Mouse (Mus musculus): Measurements from ENCODE around the gene Gm45140. TPM values are rescaled to one million over a fixed set of nuclear protein-coding genes. Genes with fewer than 3 reads are reported as not detected.

Gene Gm45140
- polyA plus RNA-seq, 1 experiment from 2014 or later, result 3.8 TPM

- H3K9ac ChIP-seq, result no peak overlapping the region
- no peaks in the 10 kb centered on the region for H3K27me3 ChIP-seq
- no peaks in the 10 kb centered on the region for H3K9me3 ChIP-seq
- no peak overlapping the region for H3K27ac ChIP-seq (replicated peaks)
- H3K4me3 ChIP-seq, result no peak overlapping the region
- H3K4me1 ChIP-seq (replicated peaks), result peaks cover 17% of the 10 kb centered on the region
- ATAC-seq (ENCODE audit: low FRiP score, low read depth), result no peak
- peaks cover 39% of the 10 kb centered on the region for H3K36me3 ChIP-seq
- H3K4me2 ChIP-seq, result peak overlapping the region; percentile 92
- 66% methylated on average over 11 of the region's 11 CpGs for WGBS
These were observed 4.3 kb upstream of the Gm45140 start for GRCm38 (mm10) chr6:87839797-87840341.

GRCm38 (mm10) chr6:87838551-87839197 is 3.1 kb upstream of the Gm45140 start, which contains the start of gene Isy1:
TSS of gene Isy1 (minus strand) at chr6:87838798.
- peak within 1 kb of the TSS; percentile 71 for H3K9ac ChIP-seq
- peaks cover 33% of the 10 kb centered on the region for H3K36me3 ChIP-seq
- H3K4me2 ChIP-seq, result peak within 1 kb of the TSS; percentile 92
- peaks cover 17% of the 10 kb centered on the region for H3K4me1 ChIP-seq (replicated peaks)
- peak within 1 kb of the TSS; percentile 67 for H3K4me3 ChIP-seq
- WGBS, result under 1% methylated on average over 46 of the region's 46 CpGs
- H3K27ac ChIP-seq (replicated peaks), result peak within 1 kb of the TSS; percentile 96
- ATAC-seq (ENCODE audit: low FRiP score, low read depth), result peak; percentile 98
- H3K9me3 ChIP-seq, result no peaks in the 10 kb centered on the region
- H3K27me3 ChIP-seq, result no peaks in the 10 kb centered on the region

- Histone ChIP-seq H3K27me3 (no peaks in the 10 kb centered on the region), H3K36me3 (peaks cover 87% of the 10 kb centered on the region), H3K9ac (no peak overlapping the region), H3K4me2 (no peak overlapping the region), H3K4me3 (no peak overlapping the region), H3K9me3 (no peaks in the 10 kb centered on the region), H3K4me1 (replicated peaks) (no peaks in the 10 kb centered on the region), H3K27ac (replicated peaks) (no peak overlapping the region)
- no peak for ATAC-seq (ENCODE audit: low FRiP score, low read depth)
- 94% methylated on average over 2 of the region's 2 CpGs for WGBS
These were observed 15.2 kb downstream of the Gm45140 start for GRCm38 (mm10) chr6:87820366-87820765.

GRCm38 (mm10) chr6:87814486-87814885 is 21.1 kb downstream of the Gm45140 start:
- H3K27me3 ChIP-seq, result no peaks in the 10 kb centered on the region
- peaks cover 22% of the 10 kb centered on the region for H3K4me1 ChIP-seq (replicated peaks)
- no peaks in the 10 kb centered on the region for H3K9me3 ChIP-seq
- H3K4me2 ChIP-seq, result no peak overlapping the region
- WGBS, result 93% methylated on average over 5 of the region's 5 CpGs
- H3K4me3 ChIP-seq, result no peak overlapping the region
- H3K9ac ChIP-seq, result no peak overlapping the region
- ATAC-seq (ENCODE audit: low FRiP score, low read depth), result no peak
- no peak overlapping the region for H3K27ac ChIP-seq (replicated peaks)
- peaks cover 46% of the 10 kb centered on the region for H3K36me3 ChIP-seq

GRCm38 (mm10) chr6:87812656-87813055 is 22.9 kb downstream of the Gm45140 start:
- Histone ChIP-seq H3K4me3 (no peak overlapping the region), H3K27ac (replicated peaks) (no peak overlapping the region), H3K9ac (no peak overlapping the region), H3K36me3 (peaks cover 28% of the 10 kb centered on the region), H3K9me3 (no peaks in the 10 kb centered on the region), H3K27me3 (no peaks in the 10 kb centered on the region), H3K4me2 (peak overlapping the region; percentile 89), H3K4me1 (replicated peaks) (peaks cover 25% of the 10 kb centered on the region)
- ATAC-seq (ENCODE audit: low FRiP score, low read depth), result no peak
- WGBS, result 87% methylated on average over 1 of the region's 1 CpGs

- Histone ChIP-seq H3K4me3 (peak within 1 kb of the TSS; percentile 54), H3K27me3 (no peaks in the 10 kb centered on the region), H3K36me3 (peaks cover 20% of the 10 kb centered on the region), H3K4me1 (replicated peaks) (peaks cover 25% of the 10 kb centered on the region), H3K27ac (replicated peaks) (peak within 1 kb of the TSS; percentile 66), H3K9me3 (no peaks in the 10 kb centered on the region), H3K4me2 (peak within 1 kb of the TSS; percentile 89), H3K9ac (peak within 1 kb of the TSS; percentile 72)
- WGBS, result 1% methylated on average over 47 of the region's 56 CpGs
- peak; percentile 97 for ATAC-seq (ENCODE audit: low FRiP score, low read depth)
These were observed 23.8 kb downstream of the Gm45140 start, which contains the start of gene Rab43 for GRCm38 (mm10) chr6:87811675-87812338. TSS of gene Rab43 (minus strand) at chr6:87812164.

GRCm38 (mm10) chr6:87810713-87811669 is 24.6 kb downstream of the Gm45140 start:
- Histone ChIP-seq H3K36me3 (peaks cover 13% of the 10 kb centered on the region), H3K4me3 (peak overlapping the region; percentile 54), H3K9me3 (no peaks in the 10 kb centered on the region), H3K27me3 (no peaks in the 10 kb centered on the region), H3K9ac (peak overlapping the region; percentile 72), H3K4me2 (peak overlapping the region; percentile 89), H3K27ac (replicated peaks) (peak overlapping the region; percentile 66), H3K4me1 (replicated peaks) (peaks cover 25% of the 10 kb centered on the region)
- ATAC-seq (ENCODE audit: low FRiP score, low read depth), result peak; percentile 75
- WGBS, result under 1% methylated on average over 77 of the region's 77 CpGs

- Histone ChIP-seq H3K4me1 (replicated peaks) (peaks cover 25% of the 10 kb centered on the region), H3K27ac (replicated peaks) (no peak overlapping the region), H3K4me2 (peak overlapping the region; percentile 89), H3K9ac (0 out of 2 replicates have a peak overlapping the region, but pooled peaks have one; percentile 6), H3K4me3 (peak overlapping the region; percentile 54), H3K36me3 (peaks cover 7% of the 10 kb centered on the region), H3K27me3 (no peaks in the 10 kb centered on the region), H3K9me3 (no peaks in the 10 kb centered on the region)
- ATAC-seq (ENCODE audit: low FRiP score, low read depth), result no peak
- 39% methylated on average over 6 of the region's 6 CpGs for WGBS
These were observed 25.3 kb downstream of the Gm45140 start for GRCm38 (mm10) chr6:87810311-87810710.

GRCm38 (mm10) chr6:87809651-87810161 is 25.9 kb downstream of the Gm45140 start:
- Histone ChIP-seq H3K27me3 (no peaks in the 10 kb centered on the region), H3K36me3 (peaks cover 7% of the 10 kb centered on the region), H3K27ac (replicated peaks) (no peak overlapping the region), H3K9ac (no peak overlapping the region), H3K4me1 (replicated peaks) (peaks cover 25% of the 10 kb centered on the region), H3K4me2 (peak overlapping the region; percentile 89), H3K4me3 (0 out of 2 replicates have a peak overlapping the region, but pooled peaks have one; percentile 54), H3K9me3 (no peaks in the 10 kb centered on the region)
- 92% methylated on average over 6 of the region's 6 CpGs for WGBS
- ATAC-seq (ENCODE audit: low FRiP score, low read depth), result no peak

- Histone ChIP-seq H3K27me3 (no peaks in the 10 kb centered on the region), H3K9me3 (no peaks in the 10 kb centered on the region), H3K27ac (replicated peaks) (no peak overlapping the region), H3K4me2 (no peak overlapping the region), H3K36me3 (peaks cover 3% of the 10 kb centered on the region; the same call in 1 of the 2 replicates), H3K4me1 (replicated peaks) (peaks cover 25% of the 10 kb centered on the region), H3K4me3 (no peak overlapping the region), H3K9ac (no peak overlapping the region)
- WGBS, result 89% methylated on average over 2 of the region's 2 CpGs
- ATAC-seq (ENCODE audit: low FRiP score, low read depth), result no peak
These were observed 26.5 kb downstream of the Gm45140 start for GRCm38 (mm10) chr6:87809144-87809543.

GRCm38 (mm10) chr6:87808521-87808920 is 27.1 kb downstream of the Gm45140 start:
- H3K27me3 ChIP-seq, result no peaks in the 10 kb centered on the region
- H3K27ac ChIP-seq (replicated peaks), result no peak overlapping the region
- H3K9ac ChIP-seq, result no peak overlapping the region
- peaks cover 25% of the 10 kb centered on the region for H3K4me1 ChIP-seq (replicated peaks)
- H3K9me3 ChIP-seq, result no peaks in the 10 kb centered on the region
- no peak overlapping the region for H3K4me3 ChIP-seq
- 80% methylated on average over 3 of the region's 3 CpGs for WGBS
- no peak for ATAC-seq (ENCODE audit: low FRiP score, low read depth)
- peaks cover 3% of the 10 kb centered on the region; the same call in 1 of the 2 replicates for H3K36me3 ChIP-seq
- no peak overlapping the region for H3K4me2 ChIP-seq

All from hindbrain, embryonic 15.5 days (tissue).